Mouse (Mus musculus): ENCODE results near the gene Lrrc46.

DNA sequence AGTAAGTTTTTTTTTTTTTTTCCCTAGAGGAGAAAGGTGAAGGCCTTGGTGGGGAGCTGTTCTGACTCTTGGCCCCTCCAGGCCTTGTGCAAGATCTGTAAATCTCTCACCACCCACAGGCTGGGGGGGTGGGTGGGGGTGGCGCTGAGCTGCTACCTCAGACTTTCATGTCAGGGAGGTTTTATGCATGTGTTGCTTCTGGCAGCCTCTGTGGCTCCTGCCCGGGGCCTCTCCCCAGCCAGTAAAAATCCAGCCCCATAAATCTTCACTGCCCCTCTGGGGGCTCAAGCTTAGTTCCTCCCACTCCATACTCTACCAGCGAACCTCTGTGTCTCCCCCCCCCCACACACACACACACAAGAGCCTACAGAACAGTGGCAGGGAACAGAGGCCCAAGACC lies 54.7 kb downstream of the Lrrc46 start:
- TF ChIP-seq CTCF (IDR thresholded peaks at IDR 0.05; ENCODE audit: borderline replicate concordance, control insufficient read depth, extremely low read depth, insufficient read depth, low read length, poor library complexity) (no peak), POLR2A (IDR thresholded peaks at IDR 0.05; ENCODE audit: control insufficient read depth, extremely low read depth, insufficient read depth, low read length, poor library complexity) (no peak)

Measured in thymus, adult 2 months (tissue).